Mouse (Mus musculus): Measurements from ENCODE around the gene Gbx1.

GRCm38 (mm10) chr5:24533391-24533790 lies 6.4 kb upstream of the Gbx1 start:
- TF ChIP-seq MYC (IDR thresholded peaks at IDR 0.05; ENCODE audit: low read depth, low read length) = no peak
- no peak for TF ChIP-seq JUND (IDR thresholded peaks at IDR 0.05; ENCODE audit: low read depth, low read length)

Data from MEL (cell line).